Mouse (Mus musculus): Measurements from ENCODE around the gene Rasgrf1.
A peak's percentile ranks its signal among the peaks of the same experiment; 100 is the strongest.

Rasgrf1 gene

GRCm38 (mm10) chr9:89909131-89910010, at the start of gene Rasgrf1:
Gene Rasgrf1 (plus strand): TSS chr9:89909908.
- DNase-seq, result no peak

GRCm38 (mm10) chr9:89860145-89860544, 49.6 kb upstream of the Rasgrf1 start:
- no peak for DNase-seq

GRCm38 (mm10) chr9:89860584-89860983, 49.1 kb upstream of the Rasgrf1 start:
- DNase-seq, result no peak

- no peak for DNase-seq
Observed at GRCm38 (mm10) chr9:89867141-89867540, 42.6 kb upstream of the Rasgrf1 start.

- peak; percentile 10 to 40 for DNase-seq
Observed at GRCm38 (mm10) chr9:89868093-89868729, 41.5 kb upstream of the Rasgrf1 start.

- DNase-seq, result no peak
Observed at GRCm38 (mm10) chr9:89869594-89869993, 40.1 kb upstream of the Rasgrf1 start.

- DNase-seq, result no peak
Observed at GRCm38 (mm10) chr9:89870531-89871150, 39.1 kb upstream of the Rasgrf1 start.

- DNase-seq, result no peak
Observed at GRCm38 (mm10) chr9:89872137-89872536, 37.6 kb upstream of the Rasgrf1 start.

GRCm38 (mm10) chr9:89874434-89874833, 35.3 kb upstream of the Rasgrf1 start:
- no peak for DNase-seq

GRCm38 (mm10) chr9:89875551-89875950, 34.2 kb upstream of the Rasgrf1 start:
- no peak for DNase-seq

- DNase-seq, result no peak
Observed at GRCm38 (mm10) chr9:89878471-89879020, 31.2 kb upstream of the Rasgrf1 start.

- no peak for DNase-seq
Observed at GRCm38 (mm10) chr9:89879574-89879973, 30.1 kb upstream of the Rasgrf1 start.

- DNase-seq, result no peak
Observed at GRCm38 (mm10) chr9:89881552-89881951, 28.2 kb upstream of the Rasgrf1 start.

- no peak for DNase-seq
Observed at GRCm38 (mm10) chr9:89882583-89882982, 27.1 kb upstream of the Rasgrf1 start.

GRCm38 (mm10) chr9:89885701-89886218, 23.9 kb upstream of the Rasgrf1 start:
- DNase-seq, result no peak

GRCm38 (mm10) chr9:89891534-89892293, 18.0 kb upstream of the Rasgrf1 start:
- DNase-seq, result no peak

- DNase-seq, result no peak
Observed at GRCm38 (mm10) chr9:89892540-89893188, 17.0 kb upstream of the Rasgrf1 start.

GRCm38 (mm10) chr9:89900111-89900824, 9.4 kb upstream of the Rasgrf1 start:
- no peak for DNase-seq

GRCm38 (mm10) chr9:89901184-89901583, 8.5 kb upstream of the Rasgrf1 start:
- no peak for DNase-seq

- no peak for DNase-seq
Observed at GRCm38 (mm10) chr9:89902813-89903212, 6.9 kb upstream of the Rasgrf1 start.

GRCm38 (mm10) chr9:89906645-89907044, 3.1 kb upstream of the Rasgrf1 start:
- DNase-seq, result no peak
